Mouse (Mus musculus): ENCODE measurements around the gene Slc38a4. TPM values are rescaled to one million over a fixed set of nuclear protein-coding genes. Genes with fewer than 3 reads are reported as not detected.

Gene Slc38a4
- total RNA-seq, 2 experiments from 2014 or later: 0.82 to 1.2 TPM

GRCm38 (mm10) chr15:97001416-97001815 lies 54.3 kb downstream of the Slc38a4 start:
- DNase-seq (ENCODE audit: low spot score in 2 of 2): no peak
- H3K27ac ChIP-seq: no peak overlapping the region
- no peak for TF ChIP-seq CTCF (conservative IDR thresholded peaks at IDR 0.05)
- no peak overlapping the region for H3K4me3 ChIP-seq

GRCm38 (mm10) chr15:97000319-97001251 lies 55.2 kb downstream of the Slc38a4 start:
- no peak overlapping the region for H3K4me3 ChIP-seq
- H3K27ac ChIP-seq: no peak overlapping the region
- DNase-seq (ENCODE audit: low spot score in 2 of 2): no peak
- TF ChIP-seq CTCF (conservative IDR thresholded peaks at IDR 0.05): no peak

- Histone ChIP-seq H3K4me3 (peak overlapping the region; percentile 0; the same call in 1 of the 2 replicates), H3K27ac (no peak overlapping the region)
- TF ChIP-seq CTCF (conservative IDR thresholded peaks at IDR 0.05): no peak
- DNase-seq (ENCODE audit: low spot score in 2 of 2): peak in 1 of 2 experiments; percentile 33
Observed at GRCm38 (mm10) chr15:96999401-96999800, 56.4 kb downstream of the Slc38a4 start.

GRCm38 (mm10) chr15:96985618-96986017 lies 70.1 kb downstream of the Slc38a4 start:
- Histone ChIP-seq H3K27ac (no peak overlapping the region), H3K4me3 (no peak overlapping the region)
- DNase-seq (ENCODE audit: low spot score in 2 of 2): no peak
- TF ChIP-seq CTCF (conservative IDR thresholded peaks at IDR 0.05): no peak

DNA sequence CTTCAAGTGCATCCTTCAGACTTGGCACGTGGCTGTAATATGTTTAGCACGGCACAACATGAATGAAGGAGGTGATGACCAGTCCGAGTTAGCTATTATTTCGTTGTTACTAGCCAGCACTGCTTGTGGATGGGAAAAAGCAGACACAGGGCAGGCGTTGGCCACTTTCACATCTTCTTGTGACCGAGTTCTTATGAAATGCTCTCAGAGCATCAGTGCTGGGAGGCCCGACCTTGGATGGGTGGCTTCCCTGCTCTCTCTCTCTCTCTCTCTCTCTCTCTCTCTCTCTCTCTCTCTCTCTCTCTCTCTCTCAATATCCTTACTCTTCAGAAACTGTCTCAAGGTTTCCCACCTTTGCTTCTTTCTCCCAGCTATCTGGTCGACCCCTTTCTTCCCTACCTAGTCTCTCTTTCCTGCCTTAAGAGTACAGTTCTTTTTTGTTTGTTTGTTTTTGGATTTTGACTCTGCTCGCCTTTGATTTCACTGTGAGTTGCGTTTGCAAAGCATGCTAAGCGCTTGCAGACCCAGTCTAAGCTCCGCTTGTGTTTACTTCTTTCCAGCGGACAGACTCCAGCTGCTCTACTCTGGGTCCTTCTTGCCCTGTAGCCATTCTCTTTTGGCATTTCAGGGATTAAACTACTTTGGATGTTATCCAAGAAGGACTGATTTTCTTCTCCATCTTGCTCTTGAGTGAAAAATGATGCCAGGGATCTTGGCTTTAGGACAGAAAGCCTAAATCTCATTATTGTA lies 72.0 kb downstream of the Slc38a4 start:
- Histone ChIP-seq H3K4me3 (no peak overlapping the region), H3K27ac (no peak overlapping the region)
- DNase-seq (ENCODE audit: low spot score in 2 of 2): no peak
- no peak for TF ChIP-seq CTCF (conservative IDR thresholded peaks at IDR 0.05)

DNA sequence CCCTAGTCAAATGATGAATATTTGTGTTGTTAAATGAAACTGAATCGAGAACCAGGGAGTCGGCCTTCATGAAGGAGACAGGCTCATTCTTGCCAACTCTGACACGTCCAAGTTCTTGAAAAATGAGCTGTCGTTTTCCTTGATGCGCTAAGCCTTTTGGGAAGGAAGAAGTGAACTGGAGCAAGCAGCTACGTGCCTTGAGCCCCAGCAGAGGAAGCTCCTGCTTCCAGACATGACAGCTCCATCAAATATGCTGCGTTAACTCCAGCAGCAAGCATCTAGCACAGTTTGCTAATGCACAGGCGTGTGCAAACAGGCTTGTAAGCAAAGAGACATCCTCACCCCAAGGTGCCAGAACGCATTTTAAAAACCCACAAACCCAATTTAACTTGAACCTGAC lies 80.6 kb downstream of the Slc38a4 start:
- no peak overlapping the region for H3K27ac ChIP-seq
- no peak for TF ChIP-seq CTCF (conservative IDR thresholded peaks at IDR 0.05)
- no peak for DNase-seq (ENCODE audit: low spot score in 2 of 2)

DNA sequence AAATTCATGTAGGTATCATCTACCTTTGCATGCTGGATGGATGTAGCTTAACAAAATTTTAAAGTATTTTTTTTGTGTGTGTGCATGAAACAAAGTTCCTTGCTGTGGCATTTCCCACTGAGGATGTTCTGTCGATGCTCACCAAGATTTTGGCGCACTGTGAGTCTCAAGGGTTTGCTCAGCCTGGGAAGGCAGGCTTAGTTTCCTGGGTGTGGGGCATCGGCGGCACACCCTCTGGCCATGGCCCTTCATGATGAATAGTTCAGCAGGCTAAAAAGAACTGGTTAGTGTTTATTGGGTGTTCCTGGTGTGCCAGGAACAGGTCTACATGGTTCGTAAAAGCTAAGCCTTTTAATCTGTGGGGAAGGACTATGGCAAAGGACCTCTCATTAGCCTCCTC lies 81.6 kb downstream of the Slc38a4 start:
- Histone ChIP-seq H3K4me3 (no peak overlapping the region), H3K27ac (no peak overlapping the region)
- no peak for DNase-seq (ENCODE audit: low spot score in 2 of 2)
- TF ChIP-seq CTCF (conservative IDR thresholded peaks at IDR 0.05): no peak

More for the DNA sequence above, 80.6 kb downstream of the Slc38a4 start:
- no peak overlapping the region for H3K4me3 ChIP-seq

GRCm38 (mm10) chr15:96973370-96973769 lies 82.4 kb downstream of the Slc38a4 start:
- no peak for TF ChIP-seq CTCF (conservative IDR thresholded peaks at IDR 0.05)
- no peak for DNase-seq (ENCODE audit: low spot score in 2 of 2)
- Histone ChIP-seq H3K4me3 (no peak overlapping the region), H3K27ac (no peak overlapping the region)

DNA sequence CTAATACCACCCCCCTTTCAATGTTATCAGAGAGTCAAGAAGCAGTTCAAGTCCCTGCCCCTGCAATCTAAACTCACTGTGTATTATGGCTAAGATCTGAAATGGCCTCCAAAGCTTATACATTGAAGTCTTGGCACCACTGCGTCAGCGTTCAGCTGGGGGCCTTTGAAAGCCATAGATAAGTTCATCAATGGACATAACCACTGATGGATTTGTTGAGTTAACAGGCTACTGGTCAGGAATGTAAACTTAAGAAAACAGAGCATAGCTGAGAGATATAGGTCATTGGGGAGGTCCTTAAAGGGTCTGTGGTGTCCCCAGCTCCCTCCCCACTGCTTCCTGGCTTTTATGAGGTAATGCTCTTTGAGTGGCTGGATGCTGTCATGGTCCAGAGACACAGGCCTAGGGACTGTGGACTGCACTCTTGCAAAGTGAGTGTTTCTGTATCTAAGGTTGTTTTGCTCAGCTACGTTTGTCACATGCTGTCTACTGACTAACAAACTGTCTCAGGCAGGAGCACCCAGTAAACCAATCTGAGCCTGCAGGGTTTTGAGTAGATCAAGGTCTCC lies 83.0 kb downstream of the Slc38a4 start:
- Histone ChIP-seq H3K27ac (no peak overlapping the region), H3K4me3 (no peak overlapping the region)
- no peak for DNase-seq (ENCODE audit: low spot score in 2 of 2)
- no peak for TF ChIP-seq CTCF (conservative IDR thresholded peaks at IDR 0.05)

DNA sequence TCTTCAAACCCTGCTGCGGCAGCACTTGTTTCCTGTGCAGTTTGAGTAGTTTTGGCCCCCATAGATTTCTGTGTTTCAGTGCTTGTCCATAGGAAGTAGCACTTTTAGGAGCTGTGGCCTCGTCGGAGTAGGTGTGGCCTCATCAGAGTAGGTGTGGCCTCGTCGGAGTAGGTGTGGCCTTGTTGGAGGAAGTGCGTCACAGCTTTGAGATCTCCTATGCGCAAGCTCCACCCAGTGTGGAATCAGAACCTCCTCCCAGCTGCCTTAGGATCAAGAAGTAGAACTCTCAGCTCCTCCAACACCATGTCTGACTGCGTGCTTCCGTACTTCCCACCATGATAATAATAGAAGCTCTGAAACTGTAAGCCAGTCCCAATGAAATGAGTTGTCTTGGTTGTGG lies 83.8 kb downstream of the Slc38a4 start:
- TF ChIP-seq CTCF (conservative IDR thresholded peaks at IDR 0.05): no peak
- Histone ChIP-seq H3K4me3 (no peak overlapping the region), H3K27ac (no peak overlapping the region)
- DNase-seq (ENCODE audit: low spot score in 2 of 2): no peak

DNA sequence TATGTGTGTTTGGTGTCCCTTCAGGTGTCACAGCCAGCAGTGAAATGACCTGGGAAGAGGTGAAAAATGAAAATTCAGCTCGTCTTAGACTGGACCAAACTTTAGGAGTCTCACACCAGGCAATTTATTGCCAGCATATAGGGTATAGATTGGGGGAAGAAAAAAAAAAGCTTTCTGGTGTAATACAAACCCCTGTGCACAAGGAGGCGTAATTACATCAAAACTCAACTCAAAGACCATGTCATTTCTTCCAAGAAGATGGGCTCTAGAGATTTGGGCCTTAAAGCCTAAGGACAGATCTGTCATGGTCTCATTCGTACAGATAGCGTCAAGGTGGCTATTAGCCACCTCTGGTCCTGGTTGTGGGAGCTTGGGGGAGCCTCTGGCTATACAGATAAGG lies 86.0 kb downstream of the Slc38a4 start:
- Histone ChIP-seq H3K4me3 (no peak overlapping the region), H3K27ac (no peak overlapping the region)
- DNase-seq (ENCODE audit: low spot score in 2 of 2): no peak
- TF ChIP-seq CTCF (conservative IDR thresholded peaks at IDR 0.05): peak; percentile 51

DNA sequence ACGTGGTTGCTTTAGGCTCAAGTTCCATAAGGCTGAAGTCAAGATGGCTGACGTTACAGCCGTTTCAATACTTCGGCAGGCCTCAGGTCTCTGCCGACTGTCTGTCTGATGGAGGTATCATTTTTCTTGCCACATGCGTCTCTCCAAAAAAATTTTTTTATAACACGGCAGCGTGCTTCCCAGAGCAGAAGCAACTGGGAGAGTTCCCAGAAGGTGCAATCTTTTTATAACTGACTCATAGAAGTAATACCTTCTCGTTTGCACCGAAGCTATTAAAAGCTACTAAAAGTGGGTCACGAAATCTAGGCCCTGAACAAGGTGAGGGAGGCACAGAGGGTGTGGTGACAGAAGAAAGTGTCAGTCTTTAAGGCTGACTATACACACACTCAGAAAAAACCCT lies 87.0 kb downstream of the Slc38a4 start:
- Histone ChIP-seq H3K27ac (no peak overlapping the region), H3K4me3 (no peak overlapping the region)
- DNase-seq (ENCODE audit: low spot score in 2 of 2): no peak
- TF ChIP-seq CTCF (conservative IDR thresholded peaks at IDR 0.05): no peak

DNA sequence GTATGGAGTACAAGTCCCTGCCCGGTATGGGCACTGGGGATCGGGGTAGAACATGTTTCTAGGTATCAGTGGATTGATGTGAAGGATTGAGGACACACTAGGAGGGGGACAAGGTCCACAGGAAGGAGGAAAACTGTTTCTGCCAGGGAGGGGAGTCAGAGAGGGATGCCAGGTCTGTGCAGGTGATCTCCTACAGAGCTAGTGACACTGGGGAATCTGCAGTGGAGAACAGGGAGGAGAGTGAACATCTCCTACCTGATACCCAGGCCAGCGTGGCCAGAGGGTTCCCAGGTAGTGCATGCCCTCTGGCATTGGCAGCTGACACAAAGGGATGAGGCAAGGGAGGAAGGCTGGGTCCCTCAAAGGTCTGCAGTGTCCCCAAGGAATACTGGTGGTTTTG lies 89.4 kb downstream of the Slc38a4 start:
- TF ChIP-seq CTCF (conservative IDR thresholded peaks at IDR 0.05): no peak
- Histone ChIP-seq H3K4me3 (no peak overlapping the region), H3K27ac (no peak overlapping the region)
- no peak for DNase-seq (ENCODE audit: low spot score in 2 of 2)

All from layer of hippocampus, adult 2 months (tissue).